Mouse (Mus musculus) stomach, postnatal 0 days (tissue): ENCODE measurements around the gene Trim38.

ENCODE experiments used
- CTCF ChIP-seq: IDR thresholded peaks from 2 replicates; pipeline ENCODE4 v1.5.1; 2016; ENCODE audit warnings: antibody characterized with exemption, low read depth, mild to moderate bottlenecking, moderate library complexity
- EP300 ChIP-seq: optimal IDR thresholded peaks from 2 replicates; pipeline ENCODE3; 2016; ENCODE audit warnings: antibody characterized with exemption

- TF ChIP-seq EP300, result no peak
- TF ChIP-seq CTCF, result no peak
Measured at GRCm38 (mm10) chr13:23745381-23746161, 24.1 kb upstream of the Trim38 start, which contains the start of gene Hist1h3c.
